Mouse (Mus musculus) myocyte (in vitro differentiated cells): ENCODE results near the gene Spsb1. TPM values are rescaled to one million over a fixed set of nuclear protein-coding genes. Genes with fewer than 3 reads are reported as not detected.

Experiments used
- H3K27me3 ChIP-seq: one replicate; pipeline ENCODE4 v1.6.1; 2011; ENCODE audit not compliant: control insufficient read depth, insufficient read depth, insufficient read length
- H3K36me3 ChIP-seq: one replicate; pipeline ENCODE4 v1.6.1; 2011; ENCODE audit not compliant: control insufficient read depth, insufficient read depth
- H3K4me2 ChIP-seq: one replicate; pipeline ENCODE4 v1.6.1; 2011; ENCODE audit warnings: low read depth, control low read depth
- H3K4me3 ChIP-seq: one replicate; pipeline ENCODE4 v1.5.1; 2011; ENCODE audit warnings: mild to moderate bottlenecking, control low read depth, moderate library complexity
- H3K79me2 ChIP-seq: one replicate; pipeline ENCODE4 v1.6.1; 2011; ENCODE audit not compliant: control insufficient read depth, insufficient read depth
- H3ac ChIP-seq: one replicate; pipeline ENCODE4 v1.6.1; 2011; ENCODE audit not compliant: control insufficient read depth, insufficient read length
- CEBPB ChIP-seq: IDR thresholded peaks from 2 replicates; pipeline ENCODE4 v1.6.1; 2011; ENCODE audit warnings: mild to moderate bottlenecking, moderate library complexity; ENCODE audit not compliant: poor library complexity, insufficient read depth, severe bottlenecking
- E2F4 ChIP-seq: IDR thresholded peaks from one replicate; pipeline ENCODE4 v1.6.1; 2011; ENCODE audit warnings: mild to moderate bottlenecking, control low read depth, moderate library complexity; ENCODE audit not compliant: insufficient read depth
- MAX ChIP-seq: IDR thresholded peaks from one replicate; pipeline ENCODE4 v1.6.1; 2011; ENCODE audit warnings: low read depth, mild to moderate bottlenecking, control low read depth
- MYOD1 ChIP-seq, 3 experiments: IDR thresholded peaks; one replicate each; pipeline ENCODE4 v1.6.1; 2011; ENCODE audit warnings: control low read depth in 2 of 3, low read depth in 2 of 3, mild to moderate bottlenecking in 2 of 3, moderate library complexity in 1 of 3; ENCODE audit not compliant: insufficient read length in 2 of 3, control insufficient read depth in 1 of 3
- MYOG ChIP-seq, 3 experiments: IDR thresholded peaks; one replicate each; pipeline ENCODE4 v1.6.1; 2011; ENCODE audit warnings: control low read depth in 2 of 3, low read depth in 2 of 3, mild to moderate bottlenecking in 2 of 3; ENCODE audit not compliant: insufficient read length in 2 of 3, control insufficient read depth in 1 of 3, insufficient read depth in 1 of 3
- POLR2A ChIP-seq: IDR thresholded peaks from one replicate; pipeline ENCODE4 v1.6.1; 2011; ENCODE audit warnings: low read depth, mild to moderate bottlenecking, control low read depth, moderate library complexity; ENCODE audit not compliant: insufficient read length
- POLR2AphosphoS2 ChIP-seq: IDR thresholded peaks from one replicate; pipeline ENCODE4 v1.6.1; 2011; ENCODE audit warnings: low read depth, control low read depth; ENCODE audit not compliant: insufficient read length
- REST ChIP-seq: IDR thresholded peaks from one replicate; pipeline ENCODE4 v1.6.1; 2011; ENCODE audit warnings: mild to moderate bottlenecking, control low read depth, moderate library complexity; ENCODE audit not compliant: insufficient read depth, insufficient read length
- SRF ChIP-seq: IDR thresholded peaks from one replicate; pipeline ENCODE4 v1.6.1; 2011; ENCODE audit warnings: low read depth; ENCODE audit not compliant: control insufficient read depth, insufficient read length
- TCF12 ChIP-seq: IDR thresholded peaks from one replicate; pipeline ENCODE4 v1.6.1; 2011; ENCODE audit warnings: mild to moderate bottlenecking, control low read depth; ENCODE audit not compliant: poor library complexity, insufficient read depth, severe bottlenecking
- TCF3 ChIP-seq: IDR thresholded peaks from one replicate; pipeline ENCODE4 v1.6.1; 2011; ENCODE audit warnings: low read depth, control low read depth; ENCODE audit not compliant: insufficient read length
- USF1 ChIP-seq: IDR thresholded peaks from one replicate; pipeline ENCODE4 v1.6.1; 2011; ENCODE audit warnings: low read depth, mild to moderate bottlenecking, control low read depth, moderate library complexity
- polyA plus RNA-seq: library from polyadenylated mRNA; unstranded; fragments of >200 nt; fragmentation: generic; extraction: Trizol; gene quantifications from one replicate; pipeline ENCODE4 v1.2.1, GENCODE M21; 2012; ENCODE audit warnings: missing spikeins

Spsb1 gene
- polyA plus RNA-seq, 1 experiment, result 22.6 TPM

DNA sequence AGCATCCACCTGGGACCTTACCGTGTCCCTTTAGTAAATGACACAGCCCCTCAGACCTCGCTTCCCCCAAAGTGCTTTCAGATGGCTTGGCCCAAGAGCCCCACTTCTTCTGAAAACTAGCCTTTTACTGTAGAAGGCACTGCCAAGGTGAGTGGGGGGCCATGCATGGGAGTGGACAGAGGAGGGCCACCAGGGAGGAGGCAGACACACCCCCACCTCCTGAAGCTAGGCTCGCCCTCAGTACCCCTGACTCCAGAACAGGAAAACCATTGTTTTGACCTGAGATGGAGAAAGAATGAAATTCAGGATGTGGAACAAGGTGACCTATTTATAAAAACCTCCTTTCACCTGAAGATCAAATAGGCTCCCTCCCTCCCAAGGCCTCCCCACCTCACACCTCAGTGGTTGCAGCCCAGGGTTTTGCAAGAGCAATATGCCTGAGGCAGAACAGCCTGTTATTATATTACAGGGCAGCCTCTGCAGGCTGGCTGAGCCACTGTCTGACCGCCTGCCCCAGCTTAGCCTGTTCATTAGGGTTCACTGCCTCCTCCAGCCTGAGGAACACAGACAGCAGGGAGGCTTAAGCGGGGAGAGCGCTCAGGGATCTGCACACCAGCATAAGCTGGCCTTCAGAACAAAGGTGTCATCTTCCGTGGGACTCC, 41.0 kb downstream of the Spsb1 start:
- H3K4me3 ChIP-seq, result no peak overlapping the region
- no peaks in the 10 kb centered on the region for H3K36me3 ChIP-seq
- H3K27me3 ChIP-seq, result no peaks in the 10 kb centered on the region
- TF ChIP-seq MAX (no peak), E2F4 (no peak), USF1 (no peak), SRF (no peak), TCF12 (no peak), REST (no peak), POLR2AphosphoS2 (no peak), MYOG (IDR thresholded peaks at IDR 0.05; ENCODE audit: control insufficient read depth in 1 of 3, insufficient read depth in 1 of 3, insufficient read length in 2 of 3, low read depth in 2 of 3) (no peak), MYOD1 (IDR thresholded peaks at IDR 0.05; ENCODE audit: control insufficient read depth in 1 of 3, insufficient read length in 2 of 3, low read depth in 2 of 3) (no peak), POLR2A (no peak), TCF3 (no peak), CEBPB (no peak)
- H3K79me2 ChIP-seq, result peaks cover 16% of the 10 kb centered on the region
- H3ac ChIP-seq, result no peak overlapping the region
- H3K4me2 ChIP-seq, result no peak overlapping the region

DNA sequence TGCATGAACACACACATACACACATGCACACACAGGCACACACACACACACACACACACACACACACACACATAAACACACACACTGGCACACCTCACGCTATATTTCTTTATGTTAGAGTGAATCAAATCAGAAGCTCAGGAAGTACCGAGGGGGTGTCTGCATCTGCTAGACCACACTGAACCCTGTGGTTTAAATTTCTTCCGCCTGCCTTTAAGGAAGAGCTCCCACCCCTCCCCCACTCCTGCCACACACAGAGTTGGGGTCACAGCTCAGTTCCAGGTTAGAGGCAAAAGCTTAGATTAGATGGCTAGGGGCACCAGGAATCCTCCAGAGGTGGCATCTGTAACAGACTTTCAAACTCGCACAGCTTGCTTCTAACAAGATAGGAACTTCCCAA, 42.4 kb downstream of the Spsb1 start:
- Histone ChIP-seq H3K79me2 (peaks cover 16% of the 10 kb centered on the region), H3K4me3 (no peak overlapping the region), H3K4me2 (no peak overlapping the region), H3ac (no peak overlapping the region), H3K27me3 (no peaks in the 10 kb centered on the region), H3K36me3 (no peaks in the 10 kb centered on the region)
- no peak for TF ChIP-seq MYOD1 (IDR thresholded peaks at IDR 0.05; ENCODE audit: control insufficient read depth in 1 of 3, insufficient read length in 2 of 3, low read depth in 2 of 3)
- no peak for TF ChIP-seq TCF12

DNA sequence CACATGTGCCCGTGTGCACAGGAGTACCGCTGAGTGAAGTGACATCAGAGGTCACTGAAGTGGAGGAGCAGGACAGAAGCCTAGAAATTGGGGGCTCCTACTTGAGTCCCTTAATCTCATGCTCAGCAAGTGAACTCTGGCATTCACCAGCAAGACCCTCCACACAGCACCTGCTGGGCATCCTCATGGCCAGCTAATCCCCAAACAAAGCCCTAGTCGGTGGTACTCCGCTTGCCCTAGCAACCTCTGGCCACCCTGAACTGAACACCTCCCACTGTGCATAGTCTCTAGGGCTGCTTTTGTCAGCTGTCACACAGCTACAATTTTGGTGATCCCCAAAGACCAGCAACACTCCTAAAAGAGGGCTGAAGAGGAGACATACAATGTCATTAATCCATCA, 44.3 kb downstream of the Spsb1 start:
- Histone ChIP-seq H3ac (no peak overlapping the region), H3K36me3 (peaks cover 8% of the 10 kb centered on the region), H3K79me2 (peaks cover 16% of the 10 kb centered on the region)

DNA sequence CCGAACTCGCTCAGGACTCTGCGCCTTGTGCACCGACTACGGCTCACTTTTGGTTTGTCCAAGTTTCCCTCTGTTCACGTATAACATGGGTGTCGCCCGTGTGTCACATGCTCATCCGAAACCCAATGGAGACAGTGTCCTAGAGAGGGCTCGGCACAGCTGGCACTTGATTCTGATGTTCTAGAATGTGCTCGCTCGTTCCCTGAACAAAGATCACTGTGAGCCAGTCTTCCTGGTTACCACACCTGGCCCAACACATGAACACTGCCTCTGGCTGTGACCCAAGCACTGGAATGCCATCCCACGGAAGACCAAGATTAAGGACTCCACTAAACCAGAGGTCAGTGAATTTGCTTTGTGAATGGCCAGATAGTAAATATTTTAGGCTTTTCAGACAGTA, 45.3 kb downstream of the Spsb1 start:
- Histone ChIP-seq H3K4me2 (no peak overlapping the region), H3K36me3 (peaks cover 12% of the 10 kb centered on the region), H3ac (no peak overlapping the region), H3K79me2 (peaks cover 16% of the 10 kb centered on the region), H3K27me3 (no peaks in the 10 kb centered on the region), H3K4me3 (no peak overlapping the region)
- TF ChIP-seq E2F4 (no peak), TCF12 (no peak), MYOG (IDR thresholded peaks at IDR 0.05; ENCODE audit: control insufficient read depth in 1 of 3, insufficient read depth in 1 of 3, insufficient read length in 2 of 3, low read depth in 2 of 3) (no peak), MAX (no peak), CEBPB (no peak), TCF3 (no peak)

More for the DNA sequence above, 44.3 kb downstream of the Spsb1 start:
- H3K4me3 ChIP-seq, result no peak overlapping the region
- no peaks in the 10 kb centered on the region for H3K27me3 ChIP-seq
- TF ChIP-seq POLR2AphosphoS2 (no peak), USF1 (no peak)
- H3K4me2 ChIP-seq, result no peak overlapping the region

DNA sequence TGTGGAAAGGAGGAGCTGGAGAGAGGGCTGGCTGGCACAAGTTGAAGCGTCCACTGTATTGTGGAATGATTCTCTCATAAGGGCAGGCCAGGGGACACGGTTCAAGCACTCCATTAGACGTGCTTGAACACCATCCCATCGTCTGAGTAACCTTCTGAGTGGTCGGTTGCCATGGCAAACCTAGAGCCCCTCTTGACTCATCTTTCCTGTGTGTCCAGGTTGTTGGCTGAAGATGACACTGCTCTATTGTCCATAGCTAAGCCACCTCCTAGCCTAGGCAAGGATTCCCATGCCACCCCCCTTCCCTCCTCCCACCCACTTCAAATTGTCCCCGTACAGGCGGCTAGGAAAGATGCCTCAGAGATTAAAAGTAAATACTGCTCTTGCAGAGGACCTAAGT, 45.9 kb downstream of the Spsb1 start:
- H3ac ChIP-seq, result no peak overlapping the region
- H3K4me2 ChIP-seq, result no peak overlapping the region
- no peak overlapping the region for H3K4me3 ChIP-seq
- no peaks in the 10 kb centered on the region for H3K27me3 ChIP-seq
- no peak for TF ChIP-seq USF1
- TF ChIP-seq CEBPB, result no peak
- no peak for TF ChIP-seq E2F4
- TF ChIP-seq POLR2AphosphoS2, result no peak
- TF ChIP-seq POLR2A, result no peak
- no peak for TF ChIP-seq MYOG (IDR thresholded peaks at IDR 0.05; ENCODE audit: control insufficient read depth in 1 of 3, insufficient read depth in 1 of 3, insufficient read length in 2 of 3, low read depth in 2 of 3)
- no peak for TF ChIP-seq SRF
- no peak for TF ChIP-seq MYOD1 (IDR thresholded peaks at IDR 0.05; ENCODE audit: control insufficient read depth in 1 of 3, insufficient read length in 2 of 3, low read depth in 2 of 3)
- TF ChIP-seq TCF3, result no peak
- TF ChIP-seq MAX, result no peak
- H3K79me2 ChIP-seq, result peaks cover 16% of the 10 kb centered on the region
- H3K36me3 ChIP-seq, result peaks cover 12% of the 10 kb centered on the region

DNA sequence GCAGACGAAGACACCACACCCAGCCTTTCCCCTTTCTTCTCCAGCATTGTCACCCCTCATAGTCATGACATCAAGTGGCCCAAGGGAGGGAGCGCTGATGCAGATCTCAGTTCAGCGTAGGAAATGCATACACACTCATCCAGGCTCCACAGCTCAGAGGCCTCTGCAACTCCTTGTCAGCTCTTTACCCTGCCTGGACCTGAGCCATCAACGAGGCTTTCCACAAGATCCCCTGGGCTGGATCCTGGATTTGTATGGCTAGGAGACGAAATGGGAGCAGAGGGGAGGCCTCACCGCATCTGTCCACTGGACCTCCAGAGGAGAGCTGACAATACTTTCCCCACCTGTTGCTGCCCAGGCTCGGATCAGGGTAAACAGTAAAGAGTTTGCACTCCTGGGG, 47.2 kb downstream of the Spsb1 start:
- H3K4me2 ChIP-seq, result no peak overlapping the region
- H3K36me3 ChIP-seq, result peaks cover 12% of the 10 kb centered on the region
- no peak overlapping the region for H3K4me3 ChIP-seq
- peaks cover 12% of the 10 kb centered on the region for H3K79me2 ChIP-seq
- no peak overlapping the region for H3ac ChIP-seq
- TF ChIP-seq POLR2A (no peak), MYOD1 (IDR thresholded peaks at IDR 0.05; ENCODE audit: control insufficient read depth in 1 of 3, insufficient read length in 2 of 3, low read depth in 2 of 3) (no peak), CEBPB (no peak), MAX (no peak), E2F4 (no peak), MYOG (IDR thresholded peaks at IDR 0.05; ENCODE audit: control insufficient read depth in 1 of 3, insufficient read depth in 1 of 3, insufficient read length in 2 of 3, low read depth in 2 of 3) (no peak), SRF (no peak), TCF3 (no peak), REST (no peak), USF1 (no peak), POLR2AphosphoS2 (no peak), TCF12 (no peak)
- no peaks in the 10 kb centered on the region for H3K27me3 ChIP-seq
